In genomic region chr17:34628644-34628967, GRCm38 (mm10) we compare ENCODE assay signal across 7 mouse cellular contexts. TPM values are rescaled to one million over a fixed set of nuclear protein-coding genes. Genes with fewer than 3 reads are reported as not detected.
DNase-seq lines count a peak whose midpoint lies in the region; ATAC-seq and TF ChIP-seq lines count a peak whose summit lies in the region.

No protein-coding gene starts in this region.

- no peak for TF ChIP-seq POLR2A in lung, adult 2 months (IDR thresholded peaks at IDR 0.05; ENCODE audit: borderline replicate concordance, extremely low read depth, low read depth, low read length)

- H3K27me3 ChIP-seq in lung, postnatal 0 days (replicated peaks; ENCODE audit: insufficient read depth, low read length) = peaks cover 32% of the 10 kb centered on the region
- peaks cover 54% of the 10 kb centered on the region for H3K27me3 ChIP-seq in hindbrain, embryonic 10.5 days (ENCODE audit: insufficient read depth, poor library complexity, severe bottlenecking)

- 28% methylated on average over 5 of the region's 5 CpGs for WGBS in lung, postnatal 0 days
- WGBS in lung, adult 2 months = 46% methylated on average over 5 of the region's 5 CpGs
- 19% methylated on average over 5 of the region's 5 CpGs for WGBS in hindbrain, embryonic 10.5 days
- whole genome bisulfite sequencing in macrophage (ENCODE audit: missing documents) = 76% methylated on average over 5 of the region's 5 CpGs

- peaks cover 17% of the 10 kb centered on the region; the same call in 1 of the 2 replicates for H3K79me2 ChIP-seq in macrophage (ENCODE audit: inconsistent target)

- TF ChIP-seq CTCF in lung, postnatal 0 days (IDR thresholded peaks at IDR 0.05) = no peak
- TF ChIP-seq CTCF in lung, adult 2 months (IDR thresholded peaks at IDR 0.05; ENCODE audit: insufficient read depth, low read length) = no peak

- DNase-seq in lung, postnatal 0 days (ENCODE audit: low spot score) = no peak
- DNase-seq in lung, adult 2 months = no peak
- DNase-seq in hindbrain, embryonic 10.5 days (ENCODE audit: low spot score) = no peak
- DNase-seq in thymus, postnatal 4 days = peak; percentile 50
- DNase-seq in spleen, postnatal 14 days (ENCODE audit: low spot score in 2 of 2) = no peak
- no peak for DNase-seq in retina, embryonic 14.5 days (ENCODE audit: low spot score)

- no peak for TF ChIP-seq EP300 in lung, postnatal 0 days (IDR thresholded peaks at IDR 0.05)

- 0 out of 2 replicates have a peak overlapping the region, but pooled peaks have one; percentile 46 for H3K9ac ChIP-seq in lung, postnatal 0 days (replicated peaks; ENCODE audit: low read depth)

- no peaks in the 10 kb centered on the region for H3K9me3 ChIP-seq in lung, postnatal 0 days (ENCODE audit: low read length)
- no peaks in the 10 kb centered on the region for H3K9me3 ChIP-seq in hindbrain, embryonic 10.5 days

- no peak overlapping the region; the same call in 1 of the 2 replicates for H3K27ac ChIP-seq in lung, postnatal 0 days (ENCODE audit: low read length)
- H3K27ac ChIP-seq in hindbrain, embryonic 10.5 days = peak overlapping the region; percentile 92
- peak overlapping the region; percentile 92; the same call in 1 of the 2 replicates for H3K27ac ChIP-seq in macrophage

- no peak for ATAC-seq in lung, postnatal 0 days

- peak overlapping the region; percentile 62 for H3K4me2 ChIP-seq in lung, postnatal 0 days (replicated peaks; ENCODE audit: low read depth, low read length)

- peaks cover 21% of the 10 kb centered on the region; the same call in 1 of the 2 replicates for H3K4me1 ChIP-seq in lung, postnatal 0 days (ENCODE audit: insufficient read depth, low read depth, low read length)
- H3K4me1 ChIP-seq in lung, adult 2 months (ENCODE audit: control insufficient read depth, insufficient read depth, low read length) = peaks cover 15% of the 10 kb centered on the region
- peaks cover 72% of the 10 kb centered on the region for H3K4me1 ChIP-seq in hindbrain, embryonic 10.5 days (replicated peaks)

- H3K4me3 ChIP-seq in lung, postnatal 0 days (ENCODE audit: low read depth, low read length) = no peak overlapping the region
- H3K4me3 ChIP-seq in lung, adult 2 months (replicated peaks; ENCODE audit: extremely low read depth, low read depth, low read length) = no peak overlapping the region
- peak overlapping the region; percentile 83 for H3K4me3 ChIP-seq in hindbrain, embryonic 10.5 days
- peak overlapping the region; percentile 80; the same call in 1 of the 2 replicates for H3K4me3 ChIP-seq in macrophage (ENCODE audit: inconsistent target)

- H3K36me3 ChIP-seq in lung, postnatal 0 days (ENCODE audit: insufficient read depth, low read length) = no peaks in the 10 kb centered on the region
- H3K36me3 ChIP-seq in hindbrain, embryonic 10.5 days = peaks cover 9% of the 10 kb centered on the region; the same call in 1 of the 2 replicates
- peaks cover 12% of the 10 kb centered on the region; the same call in 1 of the 2 replicates for H3K36me3 ChIP-seq in macrophage (ENCODE audit: inconsistent target)

RNA-seq across cellular contexts. Expression of gene Ppt2, which starts 0.3 kb away (rescaled TPM):
- polyA plus RNA-seq in lung, postnatal 0 days (2015; fragmentation: Nextera tagmentation; extraction: Ambion mirVana) = 22.4 and 24.9 TPM in 2 replicates
- 38.7 and 40.9 TPM in 2 replicates for polyA plus RNA-seq in lung, adult 2 months (2012; rRNA removed)
- 22.7 and 28.7 TPM in 2 replicates for polyA plus RNA-seq in hindbrain, embryonic 10.5 days (2016; fragmentation: Nextera tagmentation; extraction: Ambion mirVana)
- 10 to 100 TPM; 12.1 to 40.8 (median 28.4) TPM for total RNA-seq in macrophage (2018; cell fraction: chromatin; rRNA removed)
- total RNA-seq in macrophage (2018; cell fraction: cytosol; rRNA removed) = 10 to 100 TPM; 52.1 to 89.0 (median 72.4) TPM
- 100 to 1,000 TPM in 1 of 26 experiments, 10 to 100 TPM in 25; 19.9 to 100 (median 65.0) TPM for total RNA-seq in macrophage (2018; cell fraction: nucleus; rRNA removed)
- 71.0 to 95.1 TPM (median 79.6 TPM) in 3 replicates for polyA plus RNA-seq in macrophage (2018)

RNA-seq across cellular contexts. Expression of gene Prrt1, which starts 0.7 kb away (rescaled TPM):
- polyA plus RNA-seq in lung, postnatal 0 days (2015; fragmentation: Nextera tagmentation; extraction: Ambion mirVana) = 0.27 and 0.29 TPM in 2 replicates
- 5.2 and 6.7 TPM in 2 replicates for polyA plus RNA-seq in lung, adult 2 months (2012; rRNA removed)
- 0.58 and 1.4 TPM in 2 replicates for polyA plus RNA-seq in hindbrain, embryonic 10.5 days (2016; fragmentation: Nextera tagmentation; extraction: Ambion mirVana)
- 1 to 10 TPM in 1 of 26 experiments, under 1 TPM in 5, not detected in 20; 0.33 to 1.1 (median 0.68) TPM for total RNA-seq in macrophage (2018; cell fraction: chromatin; rRNA removed)
- under 1 TPM in 15 of 26 experiments, not detected in 11; 0.07 to 0.22 (median 0.10) TPM for total RNA-seq in macrophage (2018; cell fraction: cytosol; rRNA removed)
- 1 to 10 TPM in 4 of 26 experiments, under 1 TPM in 17, not detected in 5; 0.26 to 1.3 (median 0.58) TPM for total RNA-seq in macrophage (2018; cell fraction: nucleus; rRNA removed)
- 0.16 to 0.25 TPM in 2 of 3 replicates, not detected in the other for polyA plus RNA-seq in macrophage (2018)

RNA-seq across cellular contexts. Expression of gene Egfl8, which starts 12.8 kb away (rescaled TPM):
- 4.4 and 5.2 TPM in 2 replicates for polyA plus RNA-seq in lung, postnatal 0 days (2015; fragmentation: Nextera tagmentation; extraction: Ambion mirVana)
- 5.7 and 8.2 TPM in 2 replicates for polyA plus RNA-seq in lung, adult 2 months (2012; rRNA removed)
- polyA plus RNA-seq in hindbrain, embryonic 10.5 days (2016; fragmentation: Nextera tagmentation; extraction: Ambion mirVana) = 6.0 and 6.1 TPM in 2 replicates
- total RNA-seq in macrophage (2018; cell fraction: chromatin; rRNA removed) = 10 to 100 TPM in 3 of 26 experiments, 1 to 10 TPM in 23; 1.1 to 13.9 (median 5.6) TPM
- under 1 TPM in 23 of 26 experiments, not detected in 3; 0.10 to 0.40 (median 0.20) TPM for total RNA-seq in macrophage (2018; cell fraction: cytosol; rRNA removed)
- 1 to 10 TPM in 23 of 26 experiments, under 1 TPM in 3; 0.72 to 6.3 (median 3.2) TPM for total RNA-seq in macrophage (2018; cell fraction: nucleus; rRNA removed)
- 0.14 to 0.69 TPM (median 0.28 TPM) in 3 replicates for polyA plus RNA-seq in macrophage (2018)

RNA-seq across cellular contexts. Expression of gene Fkbpl, which starts 16.0 kb away (rescaled TPM):
- 12.2 and 14.5 TPM in 2 replicates for polyA plus RNA-seq in lung, postnatal 0 days (2015; fragmentation: Nextera tagmentation; extraction: Ambion mirVana)
- 2.4 and 2.9 TPM in 2 replicates for polyA plus RNA-seq in lung, adult 2 months (2012; rRNA removed)
- 19.4 and 19.6 TPM in 2 replicates for polyA plus RNA-seq in hindbrain, embryonic 10.5 days (2016; fragmentation: Nextera tagmentation; extraction: Ambion mirVana)
- 10 to 100 TPM in 4 of 26 experiments, 1 to 10 TPM in 22; 1.9 to 12.5 (median 7.0) TPM for total RNA-seq in macrophage (2018; cell fraction: chromatin; rRNA removed)
- 10 to 100 TPM in 24 of 26 experiments, 1 to 10 TPM in 2; 7.7 to 22.0 (median 13.1) TPM for total RNA-seq in macrophage (2018; cell fraction: cytosol; rRNA removed)
- 10 to 100 TPM in 7 of 26 experiments, 1 to 10 TPM in 19; 2.2 to 13.1 (median 7.9) TPM for total RNA-seq in macrophage (2018; cell fraction: nucleus; rRNA removed)
- polyA plus RNA-seq in macrophage (2018) = 12.5 to 24.4 TPM (median 15.0 TPM) in 3 replicates

RNA-seq across cellular contexts. Expression of gene Atf6b, which starts 18.3 kb away (rescaled TPM):
- 42.5 and 47.3 TPM in 2 replicates for polyA plus RNA-seq in lung, postnatal 0 days (2015; fragmentation: Nextera tagmentation; extraction: Ambion mirVana)
- 81.8 and 88.0 TPM in 2 replicates for polyA plus RNA-seq in lung, adult 2 months (2012; rRNA removed)
- polyA plus RNA-seq in hindbrain, embryonic 10.5 days (2016; fragmentation: Nextera tagmentation; extraction: Ambion mirVana) = 111 and 118 TPM in 2 replicates
- 10 to 100 TPM; 18.3 to 80.5 (median 48.3) TPM for total RNA-seq in macrophage (2018; cell fraction: chromatin; rRNA removed)
- 10 to 100 TPM; 37.7 to 82.4 (median 57.2) TPM for total RNA-seq in macrophage (2018; cell fraction: cytosol; rRNA removed)
- 10 to 100 TPM; 22.0 to 90.0 (median 57.6) TPM for total RNA-seq in macrophage (2018; cell fraction: nucleus; rRNA removed)
- polyA plus RNA-seq in macrophage (2018) = 31.4 to 62.2 TPM (median 57.9 TPM) in 3 replicates

Comparison
In these comparisons a context has a peak if more than half of its experiments do, and no peak if none do; other contexts are left out.
1. H3K4me3 ChIP-seq: peak in hindbrain, embryonic 10.5 days (single experiment) and macrophage (single experiment); none in lung, postnatal 0 days (single experiment) and lung, adult 2 months (single experiment).